Mouse (Mus musculus) E14TG2a.4 (cell line): ENCODE measurements around the gene Mdm2.

Source experiments
- H3K27me3 ChIP-seq: 2 replicates; pipeline ENCODE4 v1.6.1; 2014; ENCODE audit warnings: low read length, control low read depth; ENCODE audit not compliant: insufficient read depth
- H3K36me3 ChIP-seq: 2 replicates; pipeline ENCODE4 v1.6.1; 2014; ENCODE audit warnings: low read length, control low read depth; ENCODE audit not compliant: insufficient read depth
- H3K4me1 ChIP-seq: replicated peaks from 2 replicates; pipeline ENCODE4 v1.6.1; 2014; ENCODE audit warnings: low read depth, low read length, control low read depth
- H3K4me3 ChIP-seq: replicated peaks from 2 replicates; pipeline ENCODE4 v1.5.1; 2014; ENCODE audit warnings: mild to moderate bottlenecking, low read length
- H3K9me3 ChIP-seq: 2 replicates; pipeline ENCODE4 v1.6.1; 2014; ENCODE audit warnings: low read length, control low read depth
- CTCF ChIP-seq: conservative IDR thresholded peaks from 2 replicates; pipeline ENCODE4 v1.5.1; 2014; ENCODE audit warnings: low read length
- NANOG ChIP-seq: IDR thresholded peaks from 2 replicates; pipeline ENCODE4 v1.6.1; 2014; ENCODE audit warnings: borderline replicate concordance, low read length, mixed read lengths
- POU5F1 ChIP-seq: IDR thresholded peaks from 2 replicates; pipeline ENCODE4 v1.6.1; 2014; ENCODE audit warnings: low read length, borderline replicate concordance

The Mdm2 gene

DNA sequence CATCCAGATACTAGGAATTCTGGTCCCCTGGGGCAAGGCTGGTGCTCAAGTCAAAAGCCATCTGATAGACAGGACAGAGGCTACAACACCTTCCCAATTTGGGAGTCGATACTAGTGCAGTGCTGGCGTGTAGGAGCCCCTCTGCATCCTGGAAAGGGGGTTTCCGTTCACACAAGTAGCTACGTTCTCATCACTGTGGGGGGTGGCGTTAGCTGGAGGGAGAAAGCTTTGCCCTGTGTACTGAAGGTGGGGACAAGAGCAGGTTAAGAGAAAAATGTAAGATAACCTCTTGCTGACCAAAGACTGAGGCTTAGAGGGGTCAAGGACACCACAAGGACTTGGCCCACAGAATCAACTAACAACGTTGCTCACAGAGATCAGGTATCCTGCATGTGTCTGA lies 67.3 kb downstream of the Mdm2 start:
- Histone ChIP-seq H3K27me3 (peaks cover 38% of the 10 kb centered on the region), H3K36me3 (no peaks in the 10 kb centered on the region), H3K4me1 (peaks cover 54% of the 10 kb centered on the region), H3K4me3 (no peak overlapping the region), H3K9me3 (no peaks in the 10 kb centered on the region)
- no peak for TF ChIP-seq CTCF
- no peak for TF ChIP-seq POU5F1
- TF ChIP-seq NANOG, result no peak

DNA sequence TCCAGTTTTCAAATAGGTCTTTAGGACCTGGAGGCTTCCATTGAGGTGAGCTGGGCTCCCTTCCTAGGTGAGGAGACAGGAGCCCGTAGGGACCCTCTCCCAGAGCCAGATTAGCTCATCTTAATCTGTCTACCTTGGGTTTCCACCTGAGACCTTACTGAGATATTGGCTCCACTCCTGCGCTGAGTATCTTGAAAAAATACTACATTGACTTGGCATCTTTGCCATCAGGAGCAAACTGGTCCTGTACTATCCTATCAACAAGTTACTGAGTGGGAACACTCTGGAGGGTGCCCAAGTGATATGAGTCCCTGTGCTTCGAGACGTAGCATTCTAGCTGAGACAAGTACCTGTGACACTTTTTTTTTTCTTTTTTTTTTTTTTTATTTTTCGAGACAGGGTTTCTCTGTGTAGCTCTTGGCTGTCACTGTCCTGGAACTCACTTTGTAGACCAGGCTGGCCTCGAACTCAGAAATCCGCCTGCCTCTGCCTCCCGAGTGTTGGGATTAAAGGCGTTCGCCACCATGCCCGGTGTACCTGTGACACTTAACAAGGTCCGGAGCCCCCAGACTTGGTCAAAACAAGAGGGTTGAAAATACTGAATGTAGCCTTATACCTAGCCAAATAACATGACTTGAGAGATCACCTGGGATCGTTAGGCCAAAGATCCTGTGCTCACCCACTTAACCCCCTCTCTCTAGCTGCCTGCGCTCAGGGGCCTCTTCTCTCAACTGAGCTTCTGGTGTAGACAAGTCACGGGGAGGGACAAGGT lies 67.9 kb downstream of the Mdm2 start:
- no peak for TF ChIP-seq POU5F1
- no peak for TF ChIP-seq CTCF
- no peak for TF ChIP-seq NANOG
- peaks cover 48% of the 10 kb centered on the region for H3K4me1 ChIP-seq
- H3K9me3 ChIP-seq, result no peaks in the 10 kb centered on the region
- H3K36me3 ChIP-seq, result no peaks in the 10 kb centered on the region
- H3K27me3 ChIP-seq, result peaks cover 38% of the 10 kb centered on the region
- H3K4me3 ChIP-seq, result no peak overlapping the region

DNA sequence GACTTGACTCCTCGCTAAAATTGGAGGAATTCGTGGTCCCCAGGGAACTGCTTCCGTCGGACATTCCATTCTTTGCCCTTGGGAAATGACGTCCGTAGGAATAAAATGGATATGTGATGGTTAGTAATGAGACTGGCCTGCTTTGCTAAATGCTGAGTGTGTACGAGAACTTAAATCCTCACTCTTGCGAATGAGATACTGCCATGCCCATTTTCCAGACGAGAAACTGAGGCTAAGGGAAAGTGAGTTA lies 68.4 kb downstream of the Mdm2 start:
- H3K9me3 ChIP-seq, result peaks cover 2% of the 10 kb centered on the region; the same call in 1 of the 2 replicates
- TF ChIP-seq NANOG, result no peak
- no peak for TF ChIP-seq POU5F1
- no peak for TF ChIP-seq CTCF
- H3K36me3 ChIP-seq, result no peaks in the 10 kb centered on the region
- no peak overlapping the region for H3K4me3 ChIP-seq
- H3K4me1 ChIP-seq, result peaks cover 43% of the 10 kb centered on the region
- H3K27me3 ChIP-seq, result peaks cover 38% of the 10 kb centered on the region

DNA sequence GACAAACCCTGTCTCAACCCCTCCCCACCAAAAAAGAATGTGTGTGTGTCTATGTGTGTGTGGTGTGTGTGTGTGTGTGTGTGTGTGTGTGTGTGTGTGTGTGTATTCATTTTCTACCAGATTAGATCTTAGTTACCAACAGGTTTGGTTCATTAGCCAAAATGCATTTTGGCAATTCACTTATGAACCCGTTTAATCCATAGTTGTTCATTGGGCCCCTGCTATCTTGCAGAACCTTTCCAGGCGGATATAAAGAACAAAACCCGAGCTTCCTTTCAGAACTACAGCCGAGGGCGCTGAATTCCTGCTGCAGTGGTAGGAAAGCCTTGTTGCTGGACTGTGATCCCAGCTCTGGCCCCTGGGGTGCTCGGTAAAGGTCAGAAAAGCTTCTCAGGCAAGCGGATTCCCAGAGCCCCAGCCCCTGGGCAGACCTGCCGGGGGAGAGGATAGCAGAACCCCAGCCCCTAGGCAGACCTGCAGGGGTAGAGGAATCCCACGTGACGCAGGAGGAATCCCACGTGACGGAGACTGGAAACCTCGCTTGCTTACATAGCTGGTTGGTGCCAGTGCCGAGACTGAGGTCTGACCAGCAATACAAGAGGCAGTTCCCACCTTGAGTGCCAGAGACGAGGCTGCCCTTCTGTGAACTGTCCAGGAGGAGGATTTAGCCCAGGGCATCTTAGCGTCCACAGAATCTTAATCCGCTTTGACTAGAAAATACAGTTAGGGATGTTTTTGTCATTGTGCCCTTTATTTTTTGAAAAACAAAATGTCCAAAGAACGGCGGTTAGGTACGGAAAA lies 69.0 kb downstream of the Mdm2 start:
- H3K36me3 ChIP-seq, result no peaks in the 10 kb centered on the region
- peak overlapping the region; percentile 27; the same call in 1 of the 2 replicates for H3K4me3 ChIP-seq
- peaks cover 37% of the 10 kb centered on the region for H3K27me3 ChIP-seq
- no peak for TF ChIP-seq NANOG
- peaks cover 5% of the 10 kb centered on the region; the same call in 1 of the 2 replicates for H3K9me3 ChIP-seq
- peaks cover 37% of the 10 kb centered on the region for H3K4me1 ChIP-seq

DNA sequence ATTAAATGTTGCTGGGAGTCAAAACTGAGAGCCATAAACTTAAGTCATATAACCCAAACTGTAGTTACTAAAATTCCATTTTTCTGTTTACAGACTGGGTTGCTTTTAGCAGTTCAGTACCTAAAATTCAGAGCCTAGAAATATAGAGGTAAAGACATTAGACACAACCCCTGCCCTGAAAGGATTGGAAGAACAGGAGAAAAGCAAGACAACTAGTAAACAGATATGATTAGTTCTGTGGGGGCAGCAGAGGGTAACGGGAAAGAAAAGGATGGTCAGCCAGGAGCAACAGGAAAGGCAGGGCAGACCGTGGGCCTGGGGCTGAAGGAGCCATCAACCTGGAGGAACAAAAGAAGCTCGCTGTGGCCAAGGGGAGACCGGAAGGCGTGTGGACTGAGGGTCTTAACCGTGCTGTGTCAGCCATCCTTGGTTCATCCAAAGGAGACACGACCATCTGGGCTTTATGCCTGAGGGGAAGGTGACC lies 69.9 kb downstream of the Mdm2 start:
- no peak for TF ChIP-seq NANOG
- TF ChIP-seq CTCF, result no peak
- no peak for TF ChIP-seq POU5F1
- peaks cover 34% of the 10 kb centered on the region for H3K4me1 ChIP-seq
- peaks cover 9% of the 10 kb centered on the region for H3K9me3 ChIP-seq
- H3K4me3 ChIP-seq, result no peak overlapping the region
- peaks cover 34% of the 10 kb centered on the region for H3K27me3 ChIP-seq
- H3K36me3 ChIP-seq, result no peaks in the 10 kb centered on the region

DNA sequence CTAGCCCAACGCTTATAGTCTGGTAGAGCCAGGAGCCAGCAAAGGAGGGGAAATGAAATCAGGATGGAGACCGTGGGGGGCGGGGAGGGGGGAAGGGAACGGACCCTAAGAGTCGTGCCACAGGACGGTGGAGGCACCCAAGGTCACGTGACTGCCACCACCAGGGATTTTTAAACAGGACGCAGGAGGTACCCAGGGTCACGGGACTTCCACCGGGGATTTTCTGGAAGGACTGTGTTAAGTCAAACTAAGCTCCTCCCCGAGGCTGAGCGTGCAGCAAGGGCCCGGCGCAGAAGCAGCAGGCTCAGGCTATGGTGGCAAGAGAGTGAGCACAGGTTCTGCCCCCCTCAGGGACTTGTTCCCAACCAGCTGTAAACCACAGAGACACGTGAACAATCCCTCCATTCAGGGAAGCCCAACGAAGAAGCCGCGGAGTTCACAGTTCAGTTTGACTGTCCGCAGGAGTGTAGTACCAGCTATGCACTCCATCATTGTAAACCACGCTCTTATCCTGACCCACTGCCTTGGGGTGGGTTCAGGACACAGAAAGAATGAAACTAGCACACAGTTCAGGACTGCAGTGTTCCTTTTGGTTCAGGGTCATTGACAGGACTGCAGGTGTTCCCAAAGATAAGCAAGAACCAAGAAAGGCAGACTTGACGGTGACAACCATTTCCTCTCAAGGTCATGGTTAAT lies 70.5 kb downstream of the Mdm2 start:
- peaks cover 9% of the 10 kb centered on the region for H3K9me3 ChIP-seq
- peaks cover 34% of the 10 kb centered on the region for H3K4me1 ChIP-seq
- TF ChIP-seq NANOG (no peak), POU5F1 (no peak), CTCF (no peak)
- peaks cover 34% of the 10 kb centered on the region for H3K27me3 ChIP-seq
- H3K4me3 ChIP-seq, result 0 out of 2 replicates have a peak overlapping the region, but pooled peaks have one; percentile 13
- no peaks in the 10 kb centered on the region for H3K36me3 ChIP-seq

DNA sequence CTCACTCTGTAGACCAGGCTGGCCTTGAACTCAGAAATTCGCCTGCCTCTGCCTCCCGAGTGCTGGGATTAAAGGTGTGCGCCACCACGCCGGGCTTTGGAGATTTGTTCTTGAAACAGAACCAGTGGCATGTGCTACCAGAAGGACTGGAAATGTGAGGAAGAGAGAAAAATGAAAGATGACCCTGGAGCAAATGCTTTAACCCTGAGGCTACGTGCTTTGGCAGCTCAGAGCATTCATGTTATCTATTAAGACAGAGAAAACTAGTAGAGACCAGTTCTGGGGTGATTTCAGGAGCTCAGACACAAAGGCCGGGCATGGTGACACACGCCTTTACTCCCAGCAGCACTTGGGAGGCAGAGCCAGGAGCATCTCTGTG lies 71.3 kb downstream of the Mdm2 start:
- peaks cover 32% of the 10 kb centered on the region for H3K27me3 ChIP-seq
- no peak overlapping the region for H3K4me3 ChIP-seq
- TF ChIP-seq NANOG (no peak), CTCF (no peak)
- no peaks in the 10 kb centered on the region for H3K36me3 ChIP-seq
- H3K4me1 ChIP-seq, result peaks cover 34% of the 10 kb centered on the region
- H3K9me3 ChIP-seq, result peaks cover 9% of the 10 kb centered on the region
